Mouse (Mus musculus) neural tube, embryonic 14.5 days (tissue): ENCODE measurements around the gene Gas2l3. TPM values are rescaled to one million over a fixed set of nuclear protein-coding genes. Genes with fewer than 3 reads are reported as not detected.

ENCODE experiments used
- ATAC-seq: fragments of 200-750 bp; cut with Nextera tagmentation; 2 replicates; pipeline ENCODE4 v1.8.0; 2017; ENCODE audit warnings: low read depth, mild to moderate bottlenecking, moderate TSS enrichment, moderate library complexity
- H3K27ac ChIP-seq: fragments of 300-500 bp; sonication (generic); 2 replicates; pipeline ENCODE4 v1.5.1; 2014; ENCODE audit warnings: low read depth, mild to moderate bottlenecking, control low read depth, low read length, moderate library complexity, mixed read lengths
- H3K27me3 ChIP-seq: fragments of 300-500 bp; sonication (generic); 2 replicates; pipeline ENCODE4 v1.6.1; 2014; ENCODE audit warnings: low read length; ENCODE audit not compliant: control insufficient read depth, insufficient read depth
- H3K36me3 ChIP-seq: fragments of 300-500 bp; sonication (generic); 2 replicates; pipeline ENCODE4 v1.6.1; 2014; ENCODE audit warnings: low read length, mixed read lengths; ENCODE audit not compliant: control insufficient read depth, insufficient read depth
- H3K4me1 ChIP-seq: fragments of 300-500 bp; sonication (generic); 2 replicates; pipeline ENCODE4 v1.6.1; 2014; ENCODE audit warnings: low read length; ENCODE audit not compliant: control insufficient read depth, insufficient read depth
- H3K4me2 ChIP-seq: fragments of 300-500 bp; sonication (generic); 2 replicates; pipeline ENCODE4 v1.6.1; 2014; ENCODE audit warnings: mild to moderate bottlenecking, low read depth, low read length, control low read depth
- H3K4me3 ChIP-seq: fragments of 300-500 bp; sonication (generic); 2 replicates; pipeline ENCODE4 v1.5.1; 2014; ENCODE audit warnings: low read depth, low read length, control low read depth, mixed read lengths
- H3K9ac ChIP-seq: fragments of 300-500 bp; sonication (generic); replicated peaks from 2 replicates; pipeline ENCODE4 v1.6.1; 2014; ENCODE audit warnings: low read depth, mild to moderate bottlenecking, control low read depth, low read length, mixed read lengths
- H3K9me3 ChIP-seq: fragments of 300-500 bp; sonication (generic); 2 replicates; pipeline ENCODE4 v1.6.1; 2016; ENCODE audit warnings: low read length; ENCODE audit not compliant: control insufficient read depth
- WGBS: fragments of 180-500 bp; shearing (Covaris S2); extraction: QIAGEN DNeasy Blood & Tissue Kit; methylation state at CpG from one replicate; pipeline ENCODE4 v1.1.7; 2014; 5-methylcytosine and 5-hydroxymethylcytosine counted together
- polyA plus RNA-seq: library from polyadenylated mRNA; unstranded; fragments of >200 nt; fragmentation: Nextera tagmentation; extraction: Ambion mirVana; gene quantifications from 2 replicates; pipeline ENCODE4 v1.2.1, GENCODE M21; 2014

Gene Gas2l3
- 2.8 and 4.7 TPM in 2 replicates for polyA plus RNA-seq

- peak within 1 kb of the TSS; percentile 59 for H3K9ac ChIP-seq
- 0 out of 2 replicates have a peak, but pooled peaks cover 5% of the 10 kb centered on the region for H3K4me1 ChIP-seq
- peak within 1 kb of the TSS; percentile 16; the same call in 1 of the 2 replicates for H3K27ac ChIP-seq
- WGBS = under 1% methylated on average over 39 of the region's 39 CpGs
- no peaks in the 10 kb centered on the region for H3K27me3 ChIP-seq
- peak; percentile 98 for ATAC-seq
- H3K4me2 ChIP-seq = peak within 1 kb of the TSS; percentile 99
- no peaks in the 10 kb centered on the region for H3K9me3 ChIP-seq
- H3K4me3 ChIP-seq = peak within 1 kb of the TSS; percentile 61
- H3K36me3 ChIP-seq = no peaks in the 10 kb centered on the region
Observed at GRCm38 (mm10) chr10:89443623-89444151, at the start of gene Gas2l3. Gas2l3 (minus strand) TSS chr10:89443967.

- Histone ChIP-seq H3K9ac (no peak overlapping the region), H3K36me3 (no peaks in the 10 kb centered on the region), H3K4me1 (no peaks in the 10 kb centered on the region), H3K27me3 (no peaks in the 10 kb centered on the region), H3K27ac (no peak overlapping the region), H3K4me3 (no peak overlapping the region), H3K4me2 (no peak overlapping the region), H3K9me3 (no peaks in the 10 kb centered on the region)
- 6% methylated on average over 3 of the region's 3 CpGs for WGBS
- ATAC-seq = peak; percentile 31; the same call in 1 of the 2 replicates
Observed at GRCm38 (mm10) chr10:89491321-89491720, 47.6 kb upstream of the Gas2l3 start.

GRCm38 (mm10) chr10:89490250-89490649, 46.5 kb upstream of the Gas2l3 start:
- Histone ChIP-seq H3K9ac (no peak overlapping the region), H3K36me3 (no peaks in the 10 kb centered on the region), H3K27me3 (no peaks in the 10 kb centered on the region), H3K9me3 (no peaks in the 10 kb centered on the region), H3K4me1 (no peaks in the 10 kb centered on the region), H3K4me3 (no peak overlapping the region), H3K27ac (no peak overlapping the region), H3K4me2 (no peak overlapping the region)
- WGBS = 92% methylated on average over 3 of the region's 3 CpGs
- ATAC-seq = no peak

DNA sequence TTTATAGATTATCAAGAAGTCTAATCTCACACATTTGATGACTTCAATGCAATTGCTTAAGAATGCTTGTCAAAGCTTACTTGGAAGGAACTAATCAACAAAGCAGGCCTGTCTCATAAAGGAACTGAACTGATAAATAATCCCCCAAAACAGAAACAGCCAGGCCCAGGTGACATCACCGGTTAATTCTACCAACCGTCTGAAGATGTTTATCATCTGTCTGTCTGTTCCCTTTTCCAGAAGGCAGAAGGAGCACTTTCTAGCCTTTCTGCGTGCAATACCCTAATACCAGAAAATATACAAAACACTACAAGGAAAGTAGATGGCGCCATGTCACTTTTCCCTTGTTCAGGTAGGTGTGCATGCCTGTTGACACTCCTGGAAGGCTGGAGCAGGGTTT, 45.7 kb upstream of the Gas2l3 start:
- 90% methylated on average over 4 of the region's 4 CpGs for WGBS
- Histone ChIP-seq H3K4me3 (no peak overlapping the region), H3K4me2 (no peak overlapping the region)

GRCm38 (mm10) chr10:89486995-89487742, 43.4 kb upstream of the Gas2l3 start:
- Histone ChIP-seq H3K9me3 (no peaks in the 10 kb centered on the region), H3K36me3 (no peaks in the 10 kb centered on the region), H3K4me1 (no peaks in the 10 kb centered on the region), H3K27ac (no peak overlapping the region), H3K27me3 (no peaks in the 10 kb centered on the region), H3K4me2 (no peak overlapping the region), H3K9ac (no peak overlapping the region), H3K4me3 (no peak overlapping the region)
- ATAC-seq = no peak
- WGBS = 36% methylated on average over 4 of the region's 4 CpGs

More for the DNA sequence above, 45.7 kb upstream of the Gas2l3 start:
- no peak for ATAC-seq
- H3K27me3 ChIP-seq = no peaks in the 10 kb centered on the region
- no peak overlapping the region for H3K27ac ChIP-seq
- H3K36me3 ChIP-seq = no peaks in the 10 kb centered on the region
- no peaks in the 10 kb centered on the region for H3K4me1 ChIP-seq
- H3K9me3 ChIP-seq = no peaks in the 10 kb centered on the region
- H3K9ac ChIP-seq = no peak overlapping the region

- no peak for ATAC-seq
- no peak overlapping the region for H3K4me3 ChIP-seq
- H3K27me3 ChIP-seq = no peaks in the 10 kb centered on the region
- H3K9me3 ChIP-seq = no peaks in the 10 kb centered on the region
- no peaks in the 10 kb centered on the region for H3K36me3 ChIP-seq
- H3K9ac ChIP-seq = no peak overlapping the region
- H3K4me2 ChIP-seq = no peak overlapping the region
- H3K4me1 ChIP-seq = no peaks in the 10 kb centered on the region
- no peak overlapping the region for H3K27ac ChIP-seq
Observed at GRCm38 (mm10) chr10:89484907-89485306, 41.1 kb upstream of the Gas2l3 start.

DNA sequence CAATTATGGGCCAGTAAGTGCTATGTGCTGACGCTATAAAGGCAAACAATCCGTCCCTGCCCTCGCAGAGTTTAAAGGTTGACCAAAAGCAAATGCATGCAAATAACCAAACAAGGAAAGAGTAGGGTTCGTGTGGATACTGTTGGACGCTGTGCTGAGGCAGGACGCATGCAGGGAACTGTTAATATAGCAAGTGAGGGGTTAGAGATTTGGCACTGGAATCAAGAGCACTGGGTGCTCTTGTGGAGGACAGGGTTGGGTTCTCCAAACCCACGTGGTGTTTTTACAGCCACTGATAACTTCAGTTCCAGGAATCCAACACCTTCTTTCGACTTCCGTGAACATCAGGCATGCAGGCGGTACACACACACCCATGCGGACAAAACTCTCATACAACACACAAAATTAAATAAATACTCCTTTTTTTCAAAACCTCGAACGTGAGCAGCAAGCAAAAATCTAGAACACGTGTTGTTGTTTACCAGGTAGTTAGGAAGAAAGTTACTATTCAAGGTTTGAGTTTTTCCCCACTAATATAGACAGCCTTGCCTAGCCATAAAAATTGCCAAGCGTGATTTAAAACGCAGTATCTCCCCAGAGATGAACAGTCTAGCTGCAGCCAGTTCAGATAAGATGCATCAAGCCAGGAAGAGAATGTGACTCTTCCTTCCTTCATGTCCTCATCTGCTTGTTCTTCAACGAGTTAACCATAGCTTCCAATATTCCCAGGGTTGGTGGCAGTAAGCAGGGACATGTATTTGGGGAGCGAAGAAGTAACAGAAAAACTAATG, 40.2 kb upstream of the Gas2l3 start:
- no peaks in the 10 kb centered on the region for H3K9me3 ChIP-seq

DNA sequence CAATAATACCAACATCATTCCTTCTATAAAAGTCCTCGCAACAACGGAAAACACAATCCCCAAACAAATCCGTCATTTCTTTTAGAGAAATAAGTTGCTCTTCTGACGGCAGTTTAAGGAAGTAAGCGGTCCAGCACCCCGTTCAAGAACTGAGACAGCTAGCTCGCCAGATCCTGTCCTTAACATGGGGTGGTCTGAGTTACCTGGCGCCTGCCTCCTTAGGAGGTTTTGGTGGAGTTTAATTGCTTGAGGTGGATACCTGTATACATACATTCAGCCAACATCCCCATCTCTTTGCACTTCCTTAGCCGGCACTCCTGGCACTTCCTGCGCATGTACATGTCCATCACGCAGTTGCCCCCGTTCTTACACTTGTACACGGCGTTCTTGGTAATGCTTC, 39.3 kb upstream of the Gas2l3 start:
- Histone ChIP-seq H3K9me3 (no peaks in the 10 kb centered on the region), H3K4me1 (no peaks in the 10 kb centered on the region), H3K27ac (no peak overlapping the region), H3K36me3 (no peaks in the 10 kb centered on the region), H3K4me2 (no peak overlapping the region), H3K9ac (no peak overlapping the region), H3K4me3 (no peak overlapping the region), H3K27me3 (no peaks in the 10 kb centered on the region)
- ATAC-seq = no peak
- WGBS = 78% methylated on average over 14 of the region's 14 CpGs

More for the DNA sequence above, 40.2 kb upstream of the Gas2l3 start:
- no peaks in the 10 kb centered on the region for H3K4me1 ChIP-seq
- no peak overlapping the region for H3K4me3 ChIP-seq
- H3K4me2 ChIP-seq = no peak overlapping the region
- H3K27ac ChIP-seq = no peak overlapping the region
- 72% methylated on average over 18 of the region's 18 CpGs for WGBS
- no peaks in the 10 kb centered on the region for H3K36me3 ChIP-seq
- H3K27me3 ChIP-seq = no peaks in the 10 kb centered on the region
- no peak for ATAC-seq
- no peak overlapping the region for H3K9ac ChIP-seq
